Mouse (Mus musculus) limb, embryonic 12.5 days (tissue): ENCODE measurements around the gene Actr10. TPM values are rescaled to one million over a fixed set of nuclear protein-coding genes. Genes with fewer than 3 reads are reported as not detected.

Source experiments
- ATAC-seq: fragments of 200-750 bp; cut with Nextera tagmentation; 2 replicates; pipeline ENCODE4 v1.8.0; 2017; ENCODE audit warnings: low read depth, moderate TSS enrichment; ENCODE audit not compliant: insufficient number of reproducible peaks, insufficient read depth, low FRiP score, low TSS enrichment
- H3K27ac ChIP-seq: fragments of 300-500 bp; sonication (generic); 2 replicates; pipeline ENCODE4 v1.5.1; 2016; ENCODE audit warnings: mild to moderate bottlenecking, moderate library complexity
- H3K27me3 ChIP-seq: fragments of 300-500 bp; sonication (generic); 2 replicates; pipeline ENCODE4 v1.6.1; 2016; ENCODE audit warnings: mild to moderate bottlenecking, moderate library complexity
- H3K36me3 ChIP-seq: fragments of 300-500 bp; sonication (generic); 2 replicates; pipeline ENCODE4 v1.6.1; 2016; ENCODE audit warnings: mild to moderate bottlenecking, moderate library complexity
- H3K4me1 ChIP-seq: fragments of 300-500 bp; sonication (generic); replicated peaks from 2 replicates; pipeline ENCODE4 v1.6.1; 2016
- H3K4me2 ChIP-seq: fragments of 300-500 bp; sonication (generic); 2 replicates; pipeline ENCODE4 v1.6.1; 2016; ENCODE audit warnings: mild to moderate bottlenecking, moderate library complexity
- H3K4me3 ChIP-seq: fragments of 300-500 bp; sonication (generic); replicated peaks from 2 replicates; pipeline ENCODE4 v1.5.1; 2016; ENCODE audit warnings: mild to moderate bottlenecking
- H3K9ac ChIP-seq: fragments of 300-500 bp; sonication (generic); replicated peaks from 2 replicates; pipeline ENCODE4 v1.6.1; 2016; ENCODE audit warnings: mild to moderate bottlenecking, moderate library complexity
- H3K9me3 ChIP-seq: fragments of 300-500 bp; sonication (generic); 2 replicates; pipeline ENCODE4 v1.6.1; 2016; ENCODE audit warnings: mild to moderate bottlenecking, moderate library complexity
- WGBS: fragments of 180-500 bp; shearing (Covaris S2); methylation state at CpG from one replicate; pipeline ENCODE4 v1.1.7; 2016; 5-methylcytosine and 5-hydroxymethylcytosine counted together
- polyA plus RNA-seq: library from polyadenylated mRNA; unstranded; fragments of >200 nt; fragmentation: Nextera tagmentation; extraction: Ambion mirVana; gene quantifications from 2 replicates; pipeline ENCODE4 v1.2.1, GENCODE M21; 2016

Actr10 gene
- polyA plus RNA-seq, 1 experiment from 2014 or later = 249 TPM

DNA sequence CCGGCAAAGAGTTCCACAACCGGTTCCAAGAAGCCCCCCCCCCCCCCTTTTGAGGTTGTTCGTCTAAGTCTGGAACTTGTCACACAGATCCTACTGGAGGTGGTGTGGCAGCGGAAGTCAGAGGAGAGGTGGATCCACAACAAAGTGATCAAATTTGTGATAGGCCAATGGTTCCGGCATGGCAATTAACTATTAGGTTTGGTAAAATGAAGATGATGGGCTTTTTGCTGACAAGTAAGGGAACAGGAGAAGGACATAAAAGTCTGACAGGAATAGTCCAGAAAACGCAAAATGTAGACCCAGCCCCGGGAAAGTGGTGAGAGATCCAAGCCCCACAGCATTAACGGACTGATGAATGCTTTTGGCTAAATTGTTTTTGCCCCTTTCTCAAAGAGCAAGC is 29.9 kb downstream of the Actr10 start:
- no peaks in the 10 kb centered on the region for H3K4me1 ChIP-seq
- peak overlapping the region; percentile 63 for H3K4me2 ChIP-seq
- H3K36me3 ChIP-seq = peaks cover 20% of the 10 kb centered on the region
- peak overlapping the region; percentile 94 for H3K27ac ChIP-seq
- ATAC-seq = no peak
- H3K9ac ChIP-seq = peak overlapping the region; percentile 78; the same call in 1 of the 2 replicates
- no peaks in the 10 kb centered on the region for H3K27me3 ChIP-seq
- H3K4me3 ChIP-seq = peak overlapping the region; percentile 66
- no peaks in the 10 kb centered on the region for H3K9me3 ChIP-seq
- 44% methylated on average over 8 of the region's 8 CpGs for WGBS

GRCm38 (mm10) chr12:70968141-70968790 is 30.6 kb downstream of the Actr10 start:
- H3K9ac ChIP-seq = peak overlapping the region; percentile 78
- H3K4me1 ChIP-seq = no peaks in the 10 kb centered on the region
- peaks cover 15% of the 10 kb centered on the region for H3K36me3 ChIP-seq
- no peaks in the 10 kb centered on the region for H3K27me3 ChIP-seq
- peak overlapping the region; percentile 94 for H3K27ac ChIP-seq
- no peaks in the 10 kb centered on the region for H3K9me3 ChIP-seq
- H3K4me2 ChIP-seq = peak overlapping the region; percentile 63
- H3K4me3 ChIP-seq = peak overlapping the region; percentile 66
- ATAC-seq = peak; percentile 84
- WGBS = under 1% methylated on average over 35 of the region's 35 CpGs

- WGBS = 1% methylated on average over 15 of the region's 15 CpGs
- H3K4me2 ChIP-seq = peak overlapping the region; percentile 63
- H3K9me3 ChIP-seq = no peaks in the 10 kb centered on the region
- peak overlapping the region; percentile 66 for H3K4me3 ChIP-seq
- H3K4me1 ChIP-seq = no peaks in the 10 kb centered on the region
- ATAC-seq = peak; percentile 53
- H3K27ac ChIP-seq = peak overlapping the region; percentile 94
- peak overlapping the region; percentile 78 for H3K9ac ChIP-seq
- no peaks in the 10 kb centered on the region for H3K27me3 ChIP-seq
- H3K36me3 ChIP-seq = 0 out of 2 replicates have a peak, but pooled peaks cover 9% of the 10 kb centered on the region
These were observed 31.2 kb downstream of the Actr10 start for GRCm38 (mm10) chr12:70968791-70969307.

DNA sequence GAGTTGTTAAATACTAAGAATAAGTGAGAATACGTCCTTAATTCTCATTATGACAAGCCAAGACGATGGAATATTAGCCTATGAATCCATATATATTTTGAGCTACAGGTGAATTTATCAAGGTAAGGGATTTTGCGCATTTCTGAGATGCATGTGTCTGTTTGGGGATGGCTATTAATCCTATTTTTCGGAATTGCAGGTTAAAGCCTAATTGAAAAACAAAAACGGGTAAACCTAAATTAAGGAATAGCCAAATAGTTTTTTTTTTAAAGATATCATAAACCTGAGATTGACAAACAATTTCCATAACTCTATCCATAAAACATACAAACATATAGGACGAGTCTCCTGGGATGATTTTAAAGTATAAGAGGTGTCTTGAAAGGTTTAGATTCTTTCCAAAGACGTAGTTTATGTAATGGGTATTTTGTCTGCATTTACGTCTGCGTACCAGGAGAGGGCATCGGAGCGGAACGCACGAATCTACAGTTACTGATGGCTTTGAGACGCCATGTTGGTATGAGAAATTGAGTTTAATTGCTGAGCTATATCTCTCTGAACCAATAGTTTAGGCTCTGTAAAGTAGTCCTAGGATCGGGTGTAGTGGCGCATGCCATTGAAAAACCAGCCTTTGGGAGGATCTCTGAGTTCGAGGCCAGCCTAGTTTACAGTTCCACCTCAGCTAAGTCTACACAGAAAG is 32.0 kb downstream of the Actr10 start:
- no peak for ATAC-seq
- H3K9ac ChIP-seq = no peak overlapping the region

DNA sequence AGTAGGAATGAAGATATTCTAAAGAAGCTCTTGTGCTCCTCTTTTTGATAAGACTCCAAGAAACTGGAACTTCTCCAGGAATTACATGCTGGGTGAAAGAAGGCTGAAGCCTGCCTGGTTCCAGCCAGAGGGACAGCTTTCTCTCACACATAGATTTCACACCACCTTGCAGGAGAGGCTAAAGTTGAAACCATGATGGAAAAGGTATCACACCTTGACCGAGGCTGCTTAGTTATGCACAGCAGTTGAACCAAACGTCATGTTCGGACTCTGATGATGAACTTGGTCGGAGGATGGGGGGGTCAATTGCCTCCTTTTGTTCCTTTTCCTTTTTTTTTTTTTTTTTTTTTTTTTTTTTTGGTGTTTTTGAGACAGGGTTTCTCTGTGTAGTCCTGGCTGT is 36.2 kb downstream of the Actr10 start:
- H3K27me3 ChIP-seq = no peaks in the 10 kb centered on the region
- H3K27ac ChIP-seq = no peak overlapping the region
- WGBS = 88% methylated on average over 4 of the region's 4 CpGs
- peak overlapping the region; percentile 42; the same call in 1 of the 2 replicates for H3K4me2 ChIP-seq
- H3K36me3 ChIP-seq = peaks cover 7% of the 10 kb centered on the region; the same call in 1 of the 2 replicates
- no peaks in the 10 kb centered on the region for H3K9me3 ChIP-seq
- H3K4me1 ChIP-seq = peaks cover 7% of the 10 kb centered on the region
- no peak for ATAC-seq
- no peak overlapping the region; the same call in 1 of the 2 replicates for H3K4me3 ChIP-seq
- H3K9ac ChIP-seq = no peak overlapping the region

More for the DNA sequence above, 32.0 kb downstream of the Actr10 start:
- Histone ChIP-seq H3K9me3 (no peaks in the 10 kb centered on the region), H3K36me3 (0 out of 2 replicates have a peak, but pooled peaks cover under 1% of the 10 kb centered on the region), H3K4me3 (peak overlapping the region; percentile 34), H3K27ac (0 out of 2 replicates have a peak overlapping the region, but pooled peaks have one; percentile 42), H3K4me2 (peak overlapping the region; percentile 46), H3K4me1 (no peaks in the 10 kb centered on the region), H3K27me3 (no peaks in the 10 kb centered on the region)
- 6% methylated on average over 17 of the region's 17 CpGs for WGBS

DNA sequence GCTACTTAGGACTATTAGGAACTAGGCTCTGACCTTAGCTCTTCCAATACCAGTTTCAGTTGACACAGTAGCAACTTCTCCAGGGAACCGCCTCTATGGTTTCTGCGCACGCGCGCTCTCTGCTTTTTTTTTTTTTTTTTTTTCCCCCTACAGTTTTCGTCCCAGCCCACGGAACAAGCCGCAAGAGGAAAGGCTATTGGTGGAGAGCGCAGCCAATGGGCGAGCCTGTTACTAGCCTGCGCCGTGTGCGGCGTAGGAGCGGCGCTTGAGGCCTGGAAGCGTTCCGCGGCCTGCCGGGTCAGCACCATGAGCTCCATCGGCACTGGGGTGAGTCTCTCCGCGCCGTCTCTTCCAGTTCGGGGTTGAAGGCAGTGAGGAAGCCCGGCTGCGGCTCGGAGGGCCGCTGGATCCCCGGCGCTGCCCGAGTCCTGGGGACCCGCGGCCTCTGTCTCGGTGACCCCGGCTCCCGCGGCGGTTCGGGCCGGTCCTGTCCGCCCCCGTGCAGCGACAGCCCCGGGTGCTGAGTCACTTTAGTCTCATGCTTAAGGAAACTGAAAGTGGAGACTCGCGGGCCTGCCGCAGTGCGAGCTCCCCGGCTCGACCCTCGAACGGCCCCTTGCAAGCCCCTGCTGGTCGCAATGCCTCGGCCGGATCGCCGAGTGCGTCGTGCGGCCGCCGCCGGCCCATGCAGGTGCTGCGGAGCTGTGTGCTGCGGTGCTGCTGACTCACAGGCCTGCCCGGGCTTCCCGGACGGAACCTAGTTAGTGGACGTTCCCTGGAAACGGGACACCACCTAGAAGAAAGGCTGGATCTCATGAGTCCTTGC is 37.0 kb downstream of the Actr10 start, which contains the start of gene Psma3:
Gene Psma3, plus strand, starts transcription at position 181 of the 826 bp plus-strand sequence.
- Histone ChIP-seq H3K4me3 (peak within 1 kb of the TSS; percentile 92), H3K36me3 (peaks cover 15% of the 10 kb centered on the region), H3K4me2 (peak within 1 kb of the TSS; percentile 79), H3K9me3 (no peaks in the 10 kb centered on the region), H3K27me3 (no peaks in the 10 kb centered on the region), H3K4me1 (peaks cover 7% of the 10 kb centered on the region), H3K9ac (peak within 1 kb of the TSS; percentile 96), H3K27ac (peak within 1 kb of the TSS; percentile 97)
- peak; percentile 98 for ATAC-seq
- under 1% methylated on average over 70 of the region's 71 CpGs for WGBS

DNA sequence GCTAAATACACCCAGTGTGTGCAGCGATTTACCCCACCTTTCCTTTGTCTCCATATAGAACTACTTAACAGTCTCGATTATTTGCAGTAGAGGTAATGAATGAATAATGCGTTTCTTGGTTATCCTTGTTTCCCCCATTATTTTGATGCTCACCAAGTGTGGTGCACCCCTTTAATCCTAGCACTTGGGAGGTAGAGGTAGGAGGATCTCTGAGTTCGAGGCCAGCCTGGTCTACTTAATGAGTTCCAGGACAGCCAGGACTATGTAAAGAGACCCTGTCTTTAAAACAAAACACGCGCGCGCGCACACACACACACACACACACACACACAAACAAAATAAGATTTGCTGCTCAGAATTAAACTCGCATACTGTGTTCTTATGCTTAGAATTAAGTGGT is 37.7 kb downstream of the Actr10 start:
- H3K36me3 ChIP-seq = peaks cover 20% of the 10 kb centered on the region

DNA sequence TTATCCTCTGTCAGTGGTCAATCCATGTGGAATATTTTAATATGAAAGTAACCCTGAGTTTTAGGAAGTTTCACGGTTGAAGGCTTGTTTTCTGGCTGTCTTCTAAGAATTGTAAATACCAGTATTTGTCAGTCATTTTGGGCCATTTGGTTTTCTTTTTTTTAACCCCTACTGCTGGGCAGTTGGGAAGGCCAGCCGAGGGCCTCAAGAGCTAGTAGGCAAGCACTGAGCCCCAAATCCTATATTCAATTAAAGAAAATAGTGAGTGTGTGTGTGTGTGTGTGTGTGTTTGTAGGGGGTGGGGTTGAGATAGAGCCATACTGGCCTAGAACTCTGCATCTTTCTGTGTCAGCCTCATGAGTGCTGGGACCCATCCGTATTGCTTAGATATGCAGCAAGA is 38.2 kb downstream of the Actr10 start:
- H3K9me3 ChIP-seq = no peaks in the 10 kb centered on the region
- H3K4me3 ChIP-seq = peak overlapping the region; percentile 92
- peaks cover 7% of the 10 kb centered on the region for H3K4me1 ChIP-seq
- no peak for ATAC-seq
- peak overlapping the region; percentile 96 for H3K9ac ChIP-seq
- peaks cover 20% of the 10 kb centered on the region for H3K36me3 ChIP-seq
- peak overlapping the region; percentile 79 for H3K4me2 ChIP-seq
- 78% methylated on average over 3 of the region's 3 CpGs for WGBS
- no peak overlapping the region for H3K27ac ChIP-seq
- H3K27me3 ChIP-seq = no peaks in the 10 kb centered on the region

More for the DNA sequence above, 37.7 kb downstream of the Actr10 start:
- peak overlapping the region; percentile 96 for H3K9ac ChIP-seq
- peak overlapping the region; percentile 92 for H3K4me3 ChIP-seq
- H3K27me3 ChIP-seq = no peaks in the 10 kb centered on the region
- no peak for ATAC-seq
- H3K9me3 ChIP-seq = no peaks in the 10 kb centered on the region
- H3K27ac ChIP-seq = peak overlapping the region; percentile 97
- peaks cover 7% of the 10 kb centered on the region for H3K4me1 ChIP-seq
- H3K4me2 ChIP-seq = peak overlapping the region; percentile 79
- 19% methylated on average over 10 of the region's 10 CpGs for WGBS

- H3K27ac ChIP-seq = no peak overlapping the region
- 87% methylated on average over 7 of the region's 7 CpGs for WGBS
- no peak overlapping the region for H3K4me3 ChIP-seq
- peaks cover 7% of the 10 kb centered on the region for H3K4me1 ChIP-seq
- H3K4me2 ChIP-seq = no peak overlapping the region
- ATAC-seq = no peak
- H3K36me3 ChIP-seq = peaks cover 36% of the 10 kb centered on the region
- no peaks in the 10 kb centered on the region for H3K27me3 ChIP-seq
- no peaks in the 10 kb centered on the region for H3K9me3 ChIP-seq
- no peak overlapping the region for H3K9ac ChIP-seq
These were observed 40.7 kb downstream of the Actr10 start for GRCm38 (mm10) chr12:70978345-70978744.

DNA sequence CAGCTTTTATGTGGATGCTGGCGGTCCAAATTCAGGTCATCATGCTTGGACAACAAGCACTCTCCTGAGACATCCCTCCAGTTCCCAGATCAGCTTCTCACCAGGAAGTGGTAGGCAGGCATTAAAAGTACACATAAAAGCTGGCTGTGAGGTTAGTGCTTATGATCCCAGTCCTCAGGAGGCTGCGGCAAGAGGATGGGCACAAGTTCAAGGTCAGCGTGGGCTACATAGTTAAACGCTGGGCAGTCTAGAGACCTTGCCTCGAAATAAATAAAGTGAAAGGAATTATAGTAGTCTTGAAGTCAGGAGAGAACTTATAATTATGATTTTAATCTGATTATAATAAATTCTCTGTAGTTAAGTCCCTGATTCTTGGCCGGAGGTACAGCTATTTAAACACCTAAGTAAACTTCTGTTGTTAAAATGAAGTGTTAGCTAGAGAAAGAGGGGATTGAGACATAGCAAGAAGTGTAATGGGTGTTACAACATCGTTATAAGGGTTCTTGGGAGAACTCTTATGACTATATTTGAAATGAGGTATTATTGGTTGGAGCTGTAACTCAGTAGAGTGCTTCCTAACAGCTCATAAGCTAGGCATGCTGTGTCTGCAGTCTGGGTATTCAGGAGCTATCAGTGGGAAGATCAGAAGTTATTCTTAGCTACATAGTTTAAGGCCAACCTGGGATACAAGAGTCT is 47.3 kb downstream of the Actr10 start:
- ATAC-seq = no peak
- no peak overlapping the region for H3K4me3 ChIP-seq
- H3K36me3 ChIP-seq = peaks cover 83% of the 10 kb centered on the region
- H3K9me3 ChIP-seq = no peaks in the 10 kb centered on the region
- no peaks in the 10 kb centered on the region for H3K27me3 ChIP-seq
- H3K27ac ChIP-seq = no peak overlapping the region
- H3K9ac ChIP-seq = no peak overlapping the region
- no peaks in the 10 kb centered on the region for H3K4me1 ChIP-seq
- H3K4me2 ChIP-seq = no peak overlapping the region
- 94% methylated on average over 7 of the region's 7 CpGs for WGBS
